Mouse (Mus musculus): ENCODE data around the gene Sgms2. TPM values are rescaled to one million over a fixed set of nuclear protein-coding genes. Genes with fewer than 3 reads are reported as not detected.
A peak's percentile ranks its signal among the peaks of the same experiment; 100 is the strongest.

Gene Sgms2
- total RNA-seq (2021): 10 to 100 TPM in 1 of 2 experiments, 1 to 10 TPM in 1; 2.7 to 11.2 TPM
- long read RNA-seq, experiment 1, partial matches to known transcripts: 0 of 5 reads
- long read RNA-seq, experiment 1, other reads (novel, unspliced or antisense): 5 of 5 reads
- long read RNA-seq, experiment 2: 0 reads

DNA sequence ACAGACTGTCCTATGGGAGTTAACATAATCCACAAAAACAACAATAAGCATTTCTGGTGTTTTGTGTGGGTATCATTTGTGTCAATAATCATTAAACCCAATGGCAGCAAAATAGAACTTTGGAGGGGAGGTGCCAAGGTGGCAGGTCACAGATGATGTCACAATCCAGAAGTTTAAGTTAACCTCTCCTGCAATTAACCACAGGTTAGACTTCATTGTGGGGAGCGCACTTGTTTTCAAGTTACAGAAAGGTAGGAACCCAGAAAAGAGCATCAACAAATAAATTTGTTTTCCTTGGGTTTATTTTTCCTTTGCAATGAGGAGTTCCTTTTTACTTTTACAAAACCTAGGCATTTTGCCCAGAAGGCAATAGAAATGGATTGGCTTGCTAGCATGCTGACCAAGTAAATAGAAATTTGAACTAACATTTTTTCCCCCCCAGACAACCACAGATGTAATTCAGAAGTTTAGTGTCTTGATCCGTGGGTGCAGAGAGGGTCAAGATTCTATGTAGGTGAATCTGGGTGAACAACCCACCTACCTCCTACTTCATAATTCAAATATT lies at the start of gene Sgms2:
Gene Sgms2, minus strand, starts transcription at position 51 of the 565 bp plus-strand sequence.
- DNase-seq: no peak

DNA sequence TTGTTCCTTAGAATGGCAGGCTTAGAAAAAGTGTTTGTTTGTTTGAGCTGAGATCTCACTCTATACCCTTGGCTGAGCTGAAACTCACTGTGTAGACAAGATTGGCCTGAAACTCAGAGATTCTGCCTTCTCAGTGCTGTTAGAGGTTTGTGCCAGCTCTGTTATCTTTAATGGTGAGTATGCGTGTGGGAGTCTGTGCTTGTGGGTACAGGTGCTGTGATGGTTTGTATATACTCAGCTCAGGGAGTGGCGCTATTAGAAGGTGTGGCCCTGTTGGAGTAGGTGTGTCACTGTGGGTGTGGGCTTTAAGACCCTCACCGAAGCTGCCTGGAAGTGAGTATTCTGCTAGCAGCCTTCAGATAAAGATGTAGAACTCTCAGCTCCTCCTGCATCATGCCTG lies 34.0 kb upstream of the Sgms2 start:
- no peak for DNase-seq

DNA sequence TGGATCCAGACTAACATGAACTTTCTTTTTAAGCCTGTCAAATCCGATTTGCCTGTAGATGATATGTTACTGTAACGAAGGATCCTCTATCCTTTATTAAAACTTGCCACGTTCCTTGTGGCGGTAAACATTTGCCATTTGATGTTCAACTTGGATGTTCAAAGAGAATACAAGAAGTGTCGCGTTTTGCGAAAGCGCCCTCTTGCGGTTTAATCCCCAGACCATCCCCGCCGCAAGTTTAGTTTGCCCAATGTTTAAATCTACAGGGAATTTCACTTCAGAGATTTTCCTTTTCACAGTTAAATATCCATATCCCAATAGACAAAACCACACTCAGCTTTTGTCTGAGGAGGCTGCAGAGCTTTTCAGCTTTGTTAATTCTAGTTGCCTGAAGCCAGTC lies 33.6 kb upstream of the Sgms2 start:
- peak; percentile 52 to 69 for DNase-seq

DNA sequence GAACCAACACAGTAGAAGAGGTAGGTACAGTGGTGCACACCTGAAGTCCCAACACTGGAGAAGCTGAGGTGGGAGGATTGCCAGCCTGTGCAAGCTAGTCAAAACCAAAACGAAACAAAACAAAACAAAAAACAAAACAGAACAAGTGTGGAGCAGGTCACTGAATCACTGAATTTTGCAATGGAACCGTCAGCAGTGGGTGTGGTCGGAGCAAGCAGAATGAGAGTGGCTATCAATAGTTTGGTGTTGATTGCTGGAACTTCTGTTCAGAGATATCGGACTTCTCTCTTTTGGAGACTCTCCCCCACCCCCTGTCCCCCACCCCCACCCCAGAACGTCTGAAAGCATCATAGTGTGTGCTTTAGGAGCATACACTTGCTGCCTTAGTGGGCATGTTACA lies 33.0 kb upstream of the Sgms2 start:
- DNase-seq: no peak

DNA sequence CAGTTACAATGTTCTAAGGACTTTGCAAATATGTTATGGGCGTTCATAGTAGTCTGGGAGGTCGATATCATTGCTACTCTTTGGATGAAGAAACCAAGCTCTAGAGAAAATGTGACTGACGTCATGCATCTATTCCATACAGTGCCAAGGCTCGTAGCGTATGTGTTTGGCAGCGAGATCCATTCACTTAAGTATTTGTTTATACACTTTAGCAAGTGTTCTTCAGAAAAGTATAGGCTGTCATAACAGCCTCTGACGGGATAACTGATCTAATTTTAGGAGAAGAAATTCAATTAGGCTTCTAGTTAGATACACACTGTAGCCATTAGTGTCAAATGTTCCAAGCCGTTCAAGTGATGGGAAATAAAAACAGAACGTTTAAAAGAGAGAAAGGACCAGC lies 32.5 kb upstream of the Sgms2 start:
- DNase-seq: no peak

DNA sequence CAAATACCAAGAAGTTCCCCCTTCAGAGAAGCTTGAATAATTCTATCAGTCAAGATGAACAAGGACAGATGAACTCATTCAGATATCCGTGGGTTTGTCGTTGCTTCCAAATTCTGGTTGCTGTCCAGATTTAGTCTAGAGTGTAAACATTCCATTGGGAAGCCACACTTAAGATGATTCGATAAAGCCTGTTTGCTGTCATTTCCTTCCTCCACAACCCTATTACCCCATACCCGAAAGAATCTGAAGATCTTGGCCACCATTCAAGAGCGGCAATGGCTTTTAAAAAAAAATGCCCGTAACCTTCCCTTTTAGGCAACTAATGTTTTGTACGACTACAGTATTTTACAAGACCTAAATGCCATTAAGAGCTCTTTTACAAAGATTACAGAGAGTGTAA lies 31.0 kb upstream of the Sgms2 start:
- DNase-seq: no peak

DNA sequence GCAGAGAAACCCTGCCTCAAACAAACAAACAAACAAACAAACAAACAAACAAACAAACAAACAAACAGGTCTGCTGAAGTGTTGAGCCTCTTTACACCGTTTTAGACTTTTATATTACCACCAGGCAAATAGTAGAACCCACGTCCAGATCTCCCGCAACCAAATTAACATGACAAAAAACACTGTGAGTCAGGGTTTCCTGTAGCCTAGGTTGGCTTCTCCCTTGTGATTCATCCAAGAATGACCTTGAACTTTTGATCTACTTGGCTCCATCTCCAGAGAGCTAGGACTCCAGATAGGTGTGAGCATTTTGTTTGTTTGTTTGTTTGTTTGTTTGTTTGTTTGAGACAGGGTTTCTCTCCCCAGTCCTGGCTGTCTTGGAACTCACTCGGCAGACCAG lies 30.0 kb upstream of the Sgms2 start:
- no peak for DNase-seq

DNA sequence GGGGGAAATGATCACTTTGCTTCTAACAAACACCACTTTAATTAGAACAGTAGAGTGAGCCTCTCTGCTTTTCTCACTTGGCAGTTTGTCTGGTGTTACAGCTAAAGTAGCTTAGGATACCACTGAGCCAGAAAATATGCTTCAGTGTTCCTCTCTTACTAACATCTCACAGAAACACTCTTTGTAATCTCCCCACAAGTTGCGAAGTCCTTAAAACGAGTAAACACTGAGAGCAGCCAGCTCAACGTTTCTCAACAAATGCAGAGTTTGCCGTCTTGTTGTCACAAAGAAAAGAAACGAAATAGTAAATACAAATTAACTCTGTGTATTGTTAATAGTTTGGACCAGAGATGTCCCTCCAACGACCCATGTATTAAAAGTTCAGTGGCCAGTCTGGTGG lies 26.5 kb upstream of the Sgms2 start:
- DNase-seq: no peak

DNA sequence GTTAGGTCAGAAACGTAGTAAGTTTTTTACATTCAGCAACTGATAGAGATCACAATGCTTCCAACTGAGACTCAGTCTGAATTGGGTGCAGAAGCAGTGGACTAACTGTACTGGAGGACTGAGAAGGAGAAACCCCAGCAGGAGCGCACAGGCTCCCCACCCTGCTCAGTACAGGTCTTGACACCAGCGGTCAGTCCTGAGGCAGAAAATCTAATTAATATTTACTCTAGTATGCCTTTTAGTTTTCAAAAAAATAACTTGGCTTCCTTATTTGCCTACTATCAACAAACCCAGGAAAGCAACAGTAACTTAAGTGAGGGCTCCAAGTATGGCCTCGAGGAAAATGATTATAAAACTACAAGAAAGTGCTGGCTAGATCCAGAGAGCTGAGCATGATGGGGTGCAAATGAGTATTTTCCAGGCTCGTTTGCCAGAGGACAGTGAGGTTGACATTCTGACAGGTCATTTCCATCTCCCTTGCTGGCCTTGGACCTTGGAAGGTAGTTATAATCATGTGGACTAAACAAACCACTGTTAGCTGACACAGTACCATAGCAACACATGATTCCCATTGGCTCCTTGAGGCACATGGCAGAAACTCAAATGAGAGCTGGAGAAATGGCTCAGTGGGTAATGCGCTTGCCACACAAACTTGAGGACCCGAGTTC lies 25.3 kb upstream of the Sgms2 start:
- DNase-seq: no peak

DNA sequence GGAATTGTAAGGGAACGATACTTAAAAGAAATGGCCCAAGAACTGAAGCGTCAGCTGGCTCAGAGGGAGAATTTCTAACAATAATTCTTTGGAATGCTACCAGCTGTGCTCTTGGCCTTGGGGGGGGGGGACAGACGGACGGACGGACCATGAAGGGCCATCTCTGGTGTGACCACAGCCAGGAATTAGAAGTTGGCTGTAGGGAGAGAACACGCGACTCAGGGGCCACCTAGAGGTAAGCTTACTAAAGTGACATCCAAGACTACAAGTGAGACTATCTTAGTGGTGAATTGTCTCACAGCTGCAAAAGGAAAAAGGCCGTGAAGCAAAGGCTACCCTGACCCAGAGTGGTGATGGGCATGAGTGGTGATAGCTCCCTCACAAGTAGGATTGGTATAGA lies 20.4 kb upstream of the Sgms2 start:
- DNase-seq: peak; percentile 26 to 29

DNA sequence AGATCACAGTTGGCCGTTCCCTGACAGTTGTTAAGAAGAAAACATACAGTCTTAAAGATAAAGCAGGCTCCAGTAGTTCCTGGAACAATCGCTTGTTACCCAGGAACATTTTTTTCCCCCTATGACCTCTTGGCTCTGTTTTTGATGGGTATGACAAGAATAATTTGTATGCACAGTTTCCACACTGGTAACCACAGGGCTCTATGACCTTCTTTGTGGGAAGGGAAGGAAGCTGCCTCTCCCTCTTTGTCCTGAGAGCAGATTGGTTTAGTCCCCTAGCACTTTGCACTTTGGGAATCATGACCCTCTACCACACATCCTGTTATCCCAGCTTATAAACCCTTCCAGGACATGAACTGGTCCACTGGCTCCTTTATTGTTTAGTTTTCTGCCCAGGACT lies 16.8 kb upstream of the Sgms2 start:
- no peak for DNase-seq

DNA sequence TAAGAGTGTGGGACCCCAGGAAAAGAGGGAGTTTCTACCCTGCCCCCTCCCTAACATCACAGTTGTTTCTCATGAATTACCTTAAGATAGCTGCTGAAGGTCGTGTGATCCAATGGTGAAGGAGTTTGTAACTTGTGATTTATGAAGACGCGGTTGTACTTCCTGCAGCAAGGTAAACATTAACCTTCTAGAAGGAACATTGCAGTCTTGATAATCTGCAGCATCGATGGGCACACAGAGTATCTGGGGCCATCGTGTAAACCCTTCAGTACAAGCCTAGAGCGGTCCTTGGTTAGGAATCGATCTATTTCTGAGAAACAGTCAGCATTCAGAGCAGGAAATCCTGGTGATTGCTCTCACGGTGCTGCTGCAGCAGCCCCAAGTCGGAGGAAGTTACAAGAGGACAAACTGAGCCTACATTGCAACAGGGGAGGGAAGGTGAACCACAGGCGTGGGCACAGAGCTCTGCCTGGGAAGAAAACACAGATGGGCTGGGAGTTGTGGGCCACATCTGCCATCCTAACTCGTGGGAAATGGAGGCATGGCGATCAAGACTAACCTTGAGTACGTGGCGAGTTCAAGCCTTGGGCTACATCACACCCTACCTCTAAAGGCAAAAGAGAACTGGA lies 13.5 kb upstream of the Sgms2 start:
- no peak for DNase-seq

DNA sequence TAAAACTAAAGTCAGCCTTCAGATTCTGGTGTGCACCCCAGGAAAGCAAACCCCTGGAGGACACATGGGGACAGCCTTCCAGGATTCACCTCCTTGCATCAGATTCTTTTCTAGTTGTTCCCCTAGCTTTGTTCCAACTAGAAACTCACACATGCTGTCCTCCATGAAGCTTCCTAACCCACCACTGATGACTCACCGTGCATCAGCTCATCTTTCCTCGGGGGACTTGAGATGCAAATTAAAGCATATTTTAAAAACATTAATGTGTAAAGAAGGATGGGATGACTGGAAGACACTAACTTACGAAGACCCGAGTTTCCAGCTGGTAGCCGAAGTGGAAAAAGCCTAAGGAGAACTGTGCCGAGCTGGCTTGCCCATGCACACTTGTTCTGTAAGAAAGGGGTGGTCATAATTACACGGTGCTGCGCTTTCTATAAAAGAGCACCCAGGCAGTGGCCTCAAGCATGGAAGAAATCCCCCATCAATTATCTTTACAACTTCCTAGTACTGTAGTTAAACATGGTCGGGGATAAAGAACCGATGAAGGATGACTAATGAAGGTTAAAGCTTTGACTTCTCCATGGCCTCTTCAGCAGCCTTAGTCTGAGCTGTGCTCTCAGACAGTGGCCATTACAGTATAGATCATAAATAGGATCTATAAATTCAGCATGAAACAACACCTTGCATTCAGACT lies 10.6 kb upstream of the Sgms2 start:
- no peak for DNase-seq

DNA sequence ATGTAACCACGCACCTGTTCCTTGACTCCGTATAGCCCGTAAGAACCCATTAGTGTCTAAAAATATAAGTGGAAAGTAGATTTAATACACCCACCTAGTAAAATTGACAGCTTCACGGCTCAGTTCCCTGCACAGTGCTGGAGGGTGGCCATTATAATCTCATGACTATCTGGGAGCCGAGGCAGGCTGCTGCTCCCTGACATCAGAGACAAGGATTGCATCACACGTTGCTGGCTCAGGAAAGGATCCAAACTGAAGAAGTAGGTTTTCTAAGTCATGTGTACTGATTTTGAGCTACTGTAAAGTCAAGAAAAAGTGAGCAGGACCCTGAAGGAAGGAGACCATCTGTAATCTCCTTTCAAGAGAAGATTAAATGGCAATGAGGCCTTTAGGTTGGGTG lies 8.4 kb upstream of the Sgms2 start:
- no peak for DNase-seq

DNA sequence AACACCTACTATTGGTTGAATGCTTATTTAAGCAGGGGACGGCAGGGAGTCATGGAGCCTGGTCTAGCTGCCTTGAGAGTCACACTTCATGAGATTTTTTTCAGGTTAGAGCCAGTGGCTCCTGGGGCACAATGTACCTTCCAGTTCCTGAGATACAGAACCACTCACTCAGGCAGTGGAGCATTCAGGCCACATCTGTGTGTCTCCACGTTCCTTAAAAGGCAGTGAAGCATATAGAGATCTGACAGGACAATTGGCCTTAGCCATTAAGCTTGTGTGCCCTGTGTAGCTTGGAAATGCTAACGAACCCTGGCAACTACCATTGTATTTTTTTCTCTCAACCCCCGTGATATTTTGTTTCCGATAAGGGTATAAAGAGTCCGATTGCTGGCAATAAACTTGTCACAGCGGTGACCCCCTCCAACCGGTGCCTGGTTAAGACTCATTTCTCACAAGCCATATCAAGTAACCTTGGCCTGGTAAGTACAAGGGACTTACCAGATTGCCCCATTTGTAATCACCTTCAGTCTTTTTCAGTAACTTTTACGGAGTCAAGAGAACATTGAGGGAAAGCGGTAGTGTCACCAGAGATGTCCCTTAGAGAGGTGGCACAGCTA lies 5.4 kb upstream of the Sgms2 start:
- no peak for DNase-seq

DNA sequence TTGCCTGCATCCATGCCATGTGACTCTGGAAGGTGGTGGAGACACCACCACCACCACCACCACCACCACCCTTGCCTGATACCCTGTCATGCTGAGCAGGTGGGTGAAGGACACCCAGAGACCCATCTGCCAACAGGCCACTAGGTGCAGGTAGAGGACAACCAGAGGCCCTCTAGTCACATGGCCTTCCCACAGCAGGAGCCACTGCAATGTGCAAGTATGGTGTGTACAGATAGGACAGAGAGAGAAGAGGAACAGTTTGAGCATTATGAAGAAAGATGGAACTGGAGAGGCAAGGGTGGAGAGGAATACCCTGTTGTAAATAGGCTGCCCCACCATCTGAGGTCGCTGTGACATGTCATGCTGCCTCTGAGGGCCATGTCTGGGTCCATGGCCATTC lies 3.9 kb upstream of the Sgms2 start:
- DNase-seq: no peak

DNA sequence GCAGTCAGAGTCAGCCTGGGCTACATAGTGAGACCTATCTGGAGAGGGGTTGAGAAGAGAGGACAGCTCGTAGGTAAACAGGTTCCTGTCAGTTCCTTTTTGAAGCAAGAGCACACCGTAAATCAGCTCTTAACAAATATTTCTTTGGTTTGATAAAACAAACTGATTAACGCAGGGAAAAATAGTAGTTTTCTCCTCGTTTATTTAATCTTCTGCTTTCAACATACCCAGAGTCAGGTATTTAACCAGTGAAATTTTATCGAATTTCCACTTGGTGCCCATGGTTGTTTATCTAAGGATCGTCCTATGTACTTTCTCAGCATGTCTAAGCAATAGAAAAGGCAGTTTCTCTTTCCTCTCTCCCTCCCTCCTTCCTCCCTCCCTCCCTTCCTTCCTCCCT lies 2.0 kb upstream of the Sgms2 start:
- no peak for DNase-seq

DNA sequence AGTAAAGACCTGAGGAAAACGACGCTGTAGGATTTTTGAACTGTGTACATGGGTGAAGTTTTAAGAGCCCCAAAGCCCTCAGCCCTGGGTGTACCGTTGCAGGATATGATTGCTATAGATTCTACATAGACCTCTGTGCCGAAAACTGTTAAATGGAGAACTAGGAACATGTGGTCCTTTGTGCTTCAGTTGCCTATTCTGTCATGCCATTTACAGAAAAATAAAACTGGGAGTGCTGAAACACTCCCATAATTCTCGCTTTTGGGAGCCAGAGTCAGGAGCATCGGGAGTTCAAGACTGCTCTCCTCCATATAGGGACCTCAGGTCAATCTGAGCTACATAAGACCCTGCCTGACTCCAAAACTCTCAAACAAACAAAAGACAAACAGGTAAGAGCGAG lies 769 bp upstream of the Sgms2 start:
- no peak for DNase-seq

DNA sequence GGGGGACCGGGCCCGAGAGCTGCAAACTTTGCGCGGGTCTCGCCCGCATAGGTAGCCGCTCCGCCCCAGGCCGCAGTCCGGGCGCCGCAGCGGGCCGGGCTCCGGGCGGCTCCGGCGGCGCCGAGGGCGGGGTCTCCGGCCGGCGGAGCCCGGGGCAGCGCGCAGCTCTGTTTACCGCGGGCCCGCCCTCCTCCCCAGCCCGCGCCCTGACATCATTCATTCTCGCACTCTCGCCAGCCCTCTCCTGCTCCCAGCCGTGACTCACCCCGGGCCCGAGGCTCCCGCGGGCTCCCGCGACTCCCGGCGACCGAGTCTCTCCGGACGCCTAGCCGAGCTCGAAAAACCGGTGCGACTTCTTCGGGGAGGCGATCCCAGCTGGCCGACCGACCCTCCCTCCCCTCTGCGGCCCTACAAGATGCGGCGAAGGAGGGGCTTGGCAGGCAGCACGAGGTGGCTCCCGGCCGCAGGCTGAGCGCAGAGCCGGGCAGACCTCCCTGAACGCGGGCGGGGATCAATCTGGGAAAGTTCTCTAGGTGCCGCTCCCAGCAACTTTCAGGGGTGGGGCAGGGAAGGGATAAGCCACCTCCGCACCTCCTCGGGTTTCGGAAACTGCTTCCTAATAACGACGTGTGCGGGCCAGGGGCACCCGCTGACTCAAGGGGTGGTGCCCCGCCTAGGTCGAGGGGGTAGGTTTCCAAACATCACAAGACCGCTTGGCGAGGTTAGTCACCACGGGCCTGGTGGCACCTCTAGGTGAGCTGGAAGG lies 885 bp downstream of the Sgms2 start:
- DNase-seq: peak; percentile 89 to 90

DNA sequence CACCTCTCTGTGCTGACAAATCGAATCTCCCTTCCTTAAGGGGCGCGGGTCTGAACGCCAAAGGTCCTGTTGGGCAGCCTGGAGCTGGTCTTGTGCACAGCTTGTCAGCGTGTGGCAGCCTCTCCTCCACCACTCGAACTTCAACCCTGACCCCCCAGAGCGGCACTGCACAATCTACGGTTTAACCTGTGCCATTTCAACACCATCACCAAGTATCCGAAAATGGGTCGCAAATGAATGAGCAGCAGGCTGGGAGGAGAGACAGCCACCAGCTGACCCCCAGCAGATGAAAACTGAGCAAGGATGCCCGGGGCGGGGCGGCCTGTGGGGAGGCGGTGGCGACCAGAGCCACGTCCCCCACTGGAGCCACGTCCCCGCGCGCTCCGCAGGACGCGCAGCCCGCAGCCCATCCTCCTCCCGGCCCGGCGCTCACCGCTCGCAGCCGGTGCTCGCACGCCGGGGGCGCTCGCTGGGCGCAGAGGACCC lies 1.5 kb downstream of the Sgms2 start:
- peak; percentile 64 to 72 for DNase-seq

DNA sequence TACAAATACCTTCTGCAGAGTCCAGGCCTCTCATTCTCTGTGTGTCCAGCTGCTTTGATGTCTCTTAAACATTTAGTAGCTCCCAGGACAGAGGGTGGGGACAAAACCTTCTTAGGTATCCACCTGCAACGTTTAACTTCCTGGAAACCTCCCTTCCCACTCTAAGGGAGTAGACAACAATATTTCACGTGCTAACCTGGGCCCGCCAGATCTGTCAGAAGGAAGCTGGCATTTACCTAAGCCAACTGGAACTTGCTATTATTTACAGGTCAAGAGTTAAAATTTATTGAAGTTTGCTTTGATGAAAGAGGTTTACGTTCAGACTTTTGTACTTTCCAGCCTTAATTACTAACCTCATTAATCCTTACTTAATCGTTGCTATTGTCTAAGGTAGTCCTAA lies 2.2 kb downstream of the Sgms2 start:
- no peak for DNase-seq

DNA sequence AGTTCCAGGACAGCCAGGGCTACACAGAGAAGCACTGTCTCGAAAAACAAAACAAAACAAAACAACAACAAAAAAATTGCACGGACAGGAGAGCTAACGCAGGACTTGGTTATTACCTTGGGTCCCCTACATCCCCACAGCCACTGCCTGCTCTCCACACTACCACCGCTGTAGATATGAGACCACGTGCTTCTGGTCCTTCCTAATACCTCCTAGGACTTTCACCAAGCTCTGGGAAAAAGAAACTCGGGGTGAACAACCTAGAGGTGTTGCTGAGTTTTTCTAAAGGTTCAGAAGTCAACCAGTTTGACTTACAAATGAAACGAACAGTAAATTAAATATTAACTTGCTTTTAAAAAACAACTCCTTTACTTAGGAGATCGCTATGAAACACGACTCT lies 2.8 kb downstream of the Sgms2 start:
- no peak for DNase-seq
